Mouse (Mus musculus): ENCODE data around the gene Tepsin. TPM values are rescaled to one million over a fixed set of nuclear protein-coding genes. Genes with fewer than 3 reads are reported as not detected.

Tepsin gene
- 4.3 and 27.2 TPM in 2 replicates for total RNA-seq (2015; ENCODE audit: low replicate concordance)
- total RNA-seq (2017; ENCODE audit: low replicate concordance), result 11.0 and 25.7 TPM in 2 replicates

DNA sequence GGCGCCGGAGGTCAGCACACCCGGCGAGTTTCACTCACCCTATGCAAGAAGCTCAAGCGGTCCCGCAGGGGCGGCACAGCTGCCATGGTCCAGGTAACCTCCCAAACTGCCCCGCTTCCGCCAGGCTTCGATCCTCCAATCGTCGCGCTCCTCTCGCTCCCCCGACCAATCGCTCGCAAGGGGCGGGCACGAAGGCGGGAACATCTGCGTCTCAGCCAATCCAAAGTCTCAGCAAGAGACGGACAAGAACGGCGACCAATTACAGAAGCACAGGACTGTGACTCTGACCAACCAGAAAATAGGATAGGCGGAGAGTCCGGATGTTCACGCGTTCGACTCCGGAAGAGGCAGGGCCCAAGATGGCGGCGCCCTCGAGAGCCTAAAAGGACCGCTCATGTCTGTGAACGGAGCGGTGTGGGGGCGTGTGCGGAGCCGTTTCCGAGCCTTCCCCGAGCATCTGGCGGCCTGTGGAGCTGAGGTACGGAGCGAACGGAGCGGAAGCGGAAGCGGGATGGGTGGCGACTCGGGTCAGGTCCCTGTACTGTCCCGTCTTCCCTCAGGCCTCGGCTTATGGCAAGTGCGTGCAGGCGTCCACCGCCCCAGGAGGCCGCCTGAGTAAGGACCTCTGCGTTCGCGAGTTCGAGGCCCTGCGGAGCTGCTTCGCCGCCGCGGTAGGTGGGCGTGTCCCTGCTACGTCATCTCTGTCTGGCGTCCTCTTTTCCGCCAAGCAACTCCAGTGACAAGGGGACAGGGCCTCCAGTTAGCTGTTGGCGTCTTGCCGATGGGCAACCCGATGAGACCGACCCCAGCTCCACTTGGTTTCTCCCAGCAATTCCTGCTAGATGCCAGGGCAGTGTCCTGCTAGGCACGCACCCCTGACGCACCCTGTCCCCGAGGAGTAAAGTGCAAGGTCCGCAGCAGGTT lies at the start of gene Tepsin, which contains the start of gene Ndufaf8:
Tepsin (minus strand) TSS at position 144 of the 924 bp plus-strand sequence.
Ndufaf8 (plus strand) TSS at position 341 of the 924 bp plus-strand sequence.
- ATAC-seq (replicated peaks; ENCODE audit: low FRiP score, poor library complexity, severe bottlenecking), result peak; percentile 94

- ATAC-seq (replicated peaks; ENCODE audit: low FRiP score, poor library complexity, severe bottlenecking), result no peak
Observed at GRCm38 (mm10) chr11:120143708-120144497, 45.4 kb upstream of the Tepsin start.

DNA sequence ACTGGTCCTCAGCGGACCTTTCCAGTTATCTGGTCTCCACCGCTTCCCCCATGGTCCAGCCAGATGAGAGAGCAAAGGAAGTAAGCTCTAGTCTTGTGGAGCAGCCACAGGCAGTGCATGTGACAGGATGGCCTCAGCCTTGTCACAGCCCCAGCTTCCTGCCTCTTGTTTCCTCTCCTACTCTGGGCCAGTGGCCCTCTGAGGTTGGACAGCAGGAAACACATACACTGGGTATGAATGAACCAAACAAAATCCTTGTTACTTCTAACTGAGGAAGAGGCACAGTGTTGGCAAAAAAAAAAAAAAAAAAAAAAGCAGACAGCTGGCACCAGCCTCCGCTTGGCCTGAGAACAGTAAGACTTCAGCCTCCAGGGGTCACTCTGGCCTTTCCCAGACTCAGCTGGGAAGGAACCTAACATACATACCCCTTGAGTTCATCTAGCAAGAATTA lies 44.1 kb upstream of the Tepsin start:
- no peak for ATAC-seq (replicated peaks; ENCODE audit: low FRiP score, poor library complexity, severe bottlenecking)

GRCm38 (mm10) chr11:120140255-120140654 lies 41.7 kb upstream of the Tepsin start:
- ATAC-seq (replicated peaks; ENCODE audit: low FRiP score, poor library complexity, severe bottlenecking), result no peak

GRCm38 (mm10) chr11:120139309-120139731 lies 40.8 kb upstream of the Tepsin start:
- no peak for ATAC-seq (replicated peaks; ENCODE audit: low FRiP score, poor library complexity, severe bottlenecking)

GRCm38 (mm10) chr11:120137625-120138004 lies 39.1 kb upstream of the Tepsin start:
- ATAC-seq (replicated peaks; ENCODE audit: low FRiP score, poor library complexity, severe bottlenecking), result no peak

GRCm38 (mm10) chr11:120136796-120137624 lies 38.5 kb upstream of the Tepsin start:
- peak; percentile 23; the same call in 1 of the 2 replicates for ATAC-seq (replicated peaks; ENCODE audit: low FRiP score, poor library complexity, severe bottlenecking)

DNA sequence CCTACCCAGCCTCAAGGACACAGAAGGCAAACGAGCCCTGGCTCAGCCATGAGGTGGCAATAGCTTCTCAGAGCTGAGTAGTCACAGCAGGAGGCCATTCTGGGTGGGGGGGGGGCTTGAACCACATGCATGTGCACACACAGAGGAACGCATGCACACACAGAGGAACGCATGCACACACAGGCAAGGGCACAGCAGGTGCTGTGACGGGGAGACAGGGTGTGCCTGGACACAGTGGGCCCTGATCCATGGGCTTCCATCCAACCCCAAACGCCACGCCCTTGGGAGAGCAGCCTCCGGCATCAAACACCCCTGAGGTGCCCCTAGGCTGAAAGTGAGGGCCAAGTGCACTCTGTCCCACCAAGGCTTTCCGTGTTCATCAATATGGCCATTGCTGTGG lies 37.7 kb upstream of the Tepsin start:
- ATAC-seq (replicated peaks; ENCODE audit: low FRiP score, poor library complexity, severe bottlenecking), result peak; percentile 39; the same call in 1 of the 2 replicates

DNA sequence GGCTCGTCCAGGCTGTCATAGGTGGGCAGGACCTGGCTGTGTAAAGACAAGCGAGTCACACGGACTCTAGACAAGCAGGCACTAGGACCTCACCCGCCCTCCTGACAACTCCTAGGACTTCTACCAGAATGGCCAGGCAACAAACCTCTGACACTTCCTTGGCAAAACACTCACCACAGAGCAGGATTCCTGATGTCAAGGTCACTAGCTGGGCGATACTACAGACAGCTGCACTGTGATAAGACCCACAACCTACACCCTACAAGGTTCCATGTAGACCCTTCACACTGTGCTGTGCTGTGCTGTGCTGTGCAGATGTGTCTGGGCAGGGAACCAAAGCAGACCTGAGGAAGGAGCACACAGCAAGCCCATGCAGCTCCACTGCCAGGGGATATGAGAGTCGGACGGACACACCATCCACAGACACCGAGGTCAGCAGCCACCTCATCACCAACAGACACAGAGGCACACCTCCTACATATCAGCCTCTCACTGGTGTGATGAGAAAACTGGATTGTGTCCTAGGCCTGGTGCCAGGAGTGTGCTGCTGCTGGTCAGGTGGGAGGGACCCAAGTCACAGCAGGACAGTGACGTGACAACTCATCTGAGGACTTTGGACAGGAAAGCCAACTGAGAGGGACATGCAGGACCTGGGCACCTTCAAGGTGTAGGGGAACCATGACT lies 36.5 kb upstream of the Tepsin start:
- no peak for ATAC-seq (replicated peaks; ENCODE audit: low FRiP score, poor library complexity, severe bottlenecking)

- ATAC-seq (replicated peaks; ENCODE audit: low FRiP score, poor library complexity, severe bottlenecking), result no peak
Observed at GRCm38 (mm10) chr11:120134148-120134547, 35.6 kb upstream of the Tepsin start.

DNA sequence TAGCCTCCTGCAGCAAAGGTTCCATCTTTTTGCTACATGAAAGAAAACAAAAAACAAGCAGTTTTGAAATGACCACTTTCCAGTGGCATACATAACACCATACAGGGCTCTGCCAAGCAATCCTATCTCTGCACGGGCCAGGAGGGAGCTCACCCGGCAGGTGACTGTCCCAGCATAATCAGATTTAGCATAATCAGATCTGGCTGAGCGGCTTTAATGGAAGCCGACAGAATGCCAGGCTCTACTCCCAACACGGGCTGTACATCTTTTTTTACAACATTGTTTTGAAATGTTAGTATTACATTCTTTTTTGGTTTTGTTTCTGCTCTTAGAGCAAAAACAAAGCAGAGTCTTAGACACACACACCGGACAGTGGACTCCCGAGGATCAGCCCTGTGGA lies 30.8 kb upstream of the Tepsin start:
- ATAC-seq (replicated peaks; ENCODE audit: low FRiP score, poor library complexity, severe bottlenecking), result no peak

DNA sequence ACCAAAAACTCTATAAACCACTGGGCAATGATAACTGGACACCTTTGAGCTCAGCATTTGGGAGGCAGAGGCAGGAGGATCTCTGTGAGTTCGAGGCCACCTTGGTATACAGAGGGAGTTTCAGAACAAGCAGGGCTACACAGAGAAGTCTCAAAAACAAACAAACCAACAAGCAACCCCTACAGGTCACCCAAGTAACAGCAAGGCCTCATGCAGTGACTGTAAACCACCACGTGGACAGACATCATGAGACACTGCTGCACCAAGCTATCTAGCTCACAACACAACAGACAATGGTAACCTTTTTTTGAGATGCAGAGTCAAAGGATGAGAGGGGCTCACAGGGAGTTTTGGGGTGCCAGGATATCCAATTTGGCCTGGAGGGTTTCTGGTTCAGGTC lies 28.3 kb upstream of the Tepsin start:
- ATAC-seq (replicated peaks; ENCODE audit: low FRiP score, poor library complexity, severe bottlenecking), result no peak

GRCm38 (mm10) chr11:120122126-120122525 lies 23.6 kb upstream of the Tepsin start:
- no peak for ATAC-seq (replicated peaks; ENCODE audit: low FRiP score, poor library complexity, severe bottlenecking)

GRCm38 (mm10) chr11:120120642-120121420 lies 22.3 kb upstream of the Tepsin start:
- 0 out of 2 replicates have a peak, but pooled peaks have one; percentile 12 for ATAC-seq (replicated peaks; ENCODE audit: low FRiP score, poor library complexity, severe bottlenecking)

DNA sequence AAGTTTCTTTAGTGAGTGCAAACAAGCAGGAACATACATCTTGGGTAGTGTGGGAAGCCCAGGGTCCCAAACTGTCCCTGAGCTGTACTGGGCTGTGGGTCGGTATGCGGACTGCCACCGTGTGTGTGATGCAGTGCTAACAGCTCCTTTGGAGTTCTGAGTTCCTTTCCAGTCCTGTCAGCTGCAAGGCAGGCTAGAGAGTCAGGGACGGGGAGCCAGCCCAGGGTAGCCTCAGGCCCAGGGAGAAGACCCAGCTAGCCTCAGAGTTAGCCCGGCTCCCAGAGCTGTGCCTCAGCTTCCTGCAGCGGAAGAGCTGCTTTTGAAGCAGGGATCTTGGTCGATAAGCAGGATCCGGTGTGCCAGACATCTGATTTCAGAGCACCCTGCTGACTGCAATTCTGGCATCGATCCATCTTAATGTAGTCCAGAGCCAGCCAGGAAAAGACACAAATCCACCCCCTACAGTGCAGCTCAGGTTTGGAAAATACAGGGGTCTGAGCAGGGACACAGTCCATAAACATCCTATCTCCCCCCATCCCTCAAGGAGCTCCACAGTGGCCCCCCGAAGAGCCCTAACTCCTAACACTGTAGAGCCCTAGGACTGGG lies 21.5 kb upstream of the Tepsin start:
- no peak for ATAC-seq (replicated peaks; ENCODE audit: low FRiP score, poor library complexity, severe bottlenecking)

- ATAC-seq (replicated peaks; ENCODE audit: low FRiP score, poor library complexity, severe bottlenecking), result no peak
Observed at GRCm38 (mm10) chr11:120119108-120119507, 20.6 kb upstream of the Tepsin start.

DNA sequence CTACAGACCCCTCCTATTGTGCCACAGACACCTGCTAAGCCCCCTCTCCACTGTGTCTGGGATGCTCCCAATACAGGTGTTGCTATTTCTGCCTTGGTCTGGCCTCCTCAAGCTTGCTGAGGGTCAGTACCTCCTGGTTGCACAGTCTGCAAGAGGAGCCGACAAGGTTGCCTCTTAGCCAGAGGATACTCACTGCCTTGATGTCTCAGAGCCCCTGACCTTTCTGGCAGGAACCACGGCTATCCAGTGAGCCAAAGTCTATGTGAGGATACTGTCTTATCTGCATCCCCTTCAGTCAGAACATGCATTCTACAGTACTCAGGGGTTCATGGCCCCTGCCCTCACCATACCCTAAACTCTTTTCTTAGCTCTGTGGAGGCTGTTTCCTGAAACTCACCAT lies 19.1 kb upstream of the Tepsin start:
- ATAC-seq (replicated peaks; ENCODE audit: low FRiP score, poor library complexity, severe bottlenecking), result no peak

Measured in erythroid progenitor cell, adult 5-6 weeks (primary cell).